Mouse (Mus musculus) hindbrain, postnatal 0 days (tissue): ENCODE data around the gene Mast4. TPM values are rescaled to one million over a fixed set of nuclear protein-coding genes. Genes with fewer than 3 reads are reported as not detected.
A peak's percentile ranks its signal among the peaks of the same experiment; 100 is the strongest.

Experiments
- ATAC-seq: fragments of 200-750 bp; cut with Nextera tagmentation; 2 replicates; pipeline ENCODE4 v1.8.0; 2017; ENCODE audit warnings: mild to moderate bottlenecking, moderate TSS enrichment, moderate library complexity
- DNase-seq: peaks from one replicate; pipeline ENCODE4 v3.0.0-alpha.2; 2015; ENCODE audit warnings: low spot score
- H3K27ac ChIP-seq: fragments of 300-500 bp; sonication (generic); 2 replicates; pipeline ENCODE4 v1.5.1; 2014; ENCODE audit warnings: mild to moderate bottlenecking
- H3K27me3 ChIP-seq: fragments of 300-500 bp; sonication (generic); 2 replicates; pipeline ENCODE4 v1.6.1; 2014; ENCODE audit warnings: low read length, mixed read lengths; ENCODE audit not compliant: insufficient read depth
- H3K36me3 ChIP-seq: fragments of 300-500 bp; sonication (generic); 2 replicates; pipeline ENCODE4 v1.6.1; 2014; ENCODE audit warnings: low read length, mixed read lengths; ENCODE audit not compliant: insufficient read depth
- H3K4me1 ChIP-seq: fragments of 300-500 bp; sonication (generic); 2 replicates; pipeline ENCODE4 v1.6.1; 2014; ENCODE audit warnings: antibody characterized with exemption, low read length, mixed read lengths; ENCODE audit not compliant: insufficient read depth
- H3K4me2 ChIP-seq: fragments of 300-500 bp; sonication (generic); 2 replicates; pipeline ENCODE4 v1.6.1; 2014; ENCODE audit warnings: low read depth, mild to moderate bottlenecking, low read length, moderate library complexity, mixed read lengths
- H3K4me3 ChIP-seq: fragments of 300-500 bp; sonication (generic); 2 replicates; pipeline ENCODE4 v1.5.1; 2014; ENCODE audit warnings: low read length
- H3K9ac ChIP-seq: fragments of 300-500 bp; sonication (generic); replicated peaks from 2 replicates; pipeline ENCODE4 v1.6.1; 2014; ENCODE audit warnings: mild to moderate bottlenecking, low read length, moderate library complexity, mixed read lengths
- H3K9me3 ChIP-seq: fragments of 300-500 bp; sonication (generic); 2 replicates; pipeline ENCODE4 v1.6.1; 2016; ENCODE audit warnings: low read length, mixed read lengths
- CTCF ChIP-seq: IDR thresholded peaks from 2 replicates; pipeline ENCODE4 v1.5.1; 2016; ENCODE audit warnings: antibody characterized with exemption, control low read depth, low read depth
- WGBS: fragments of 180-500 bp; shearing (Covaris S2); extraction: QIAGEN DNeasy Blood & Tissue Kit; methylation state at CpG from one replicate; pipeline ENCODE4 v1.1.7; 2014; 5-methylcytosine and 5-hydroxymethylcytosine counted together
- polyA plus RNA-seq: library from polyadenylated mRNA; unstranded; fragments of >200 nt; fragmentation: Nextera tagmentation; extraction: Ambion mirVana; gene quantifications from 2 replicates; pipeline ENCODE4 v1.2.1, GENCODE M21; 2015
- total RNA-seq: library from RNA; depleted of rRNA; stranded (reverse); fragments of >200 nt; gene quantifications from 2 replicates; pipeline ENCODE4 v1.2.3, GENCODE M21; 2014

The Mast4 gene
- total and polyA plus RNA-seq, 2 experiments from 2014 or later, result 23.5 to 31.7 TPM

- ATAC-seq (peak; percentile 91), DNase-seq (peak; percentile 82)
- Histone ChIP-seq H3K4me1 (peaks cover 6% of the 10 kb centered on the region; the same call in 1 of the 2 replicates), H3K27ac (no peak overlapping the region), H3K36me3 (no peaks in the 10 kb centered on the region), H3K9ac (0 out of 2 replicates have a peak overlapping the region, but pooled peaks have one; percentile 28), H3K27me3 (no peaks in the 10 kb centered on the region), H3K4me3 (no peak overlapping the region), H3K4me2 (peak overlapping the region; percentile 32), H3K9me3 (no peaks in the 10 kb centered on the region)
- WGBS, result 3% methylated on average over 7 of the region's 7 CpGs
- TF ChIP-seq CTCF, result peak; percentile 84
Observed at GRCm38 (mm10) chr13:103120669-103121131, 213.6 kb downstream of the Mast4 start.

GRCm38 (mm10) chr13:103119728-103120127 is 214.6 kb downstream of the Mast4 start:
- Histone ChIP-seq H3K27ac (no peak overlapping the region), H3K9me3 (no peaks in the 10 kb centered on the region), H3K36me3 (no peaks in the 10 kb centered on the region), H3K4me3 (no peak overlapping the region), H3K27me3 (no peaks in the 10 kb centered on the region), H3K9ac (no peak overlapping the region), H3K4me1 (peaks cover 6% of the 10 kb centered on the region; the same call in 1 of the 2 replicates), H3K4me2 (no peak overlapping the region)
- 81% methylated on average over 9 of the region's 9 CpGs for WGBS
- ATAC-seq, result no peak
- TF ChIP-seq CTCF, result no peak
- DNase-seq, result no peak

- Histone ChIP-seq H3K9ac (no peak overlapping the region), H3K27me3 (no peaks in the 10 kb centered on the region), H3K27ac (0 out of 2 replicates have a peak overlapping the region, but pooled peaks have one; percentile 41), H3K4me1 (no peaks in the 10 kb centered on the region), H3K4me3 (no peak overlapping the region), H3K36me3 (no peaks in the 10 kb centered on the region), H3K4me2 (no peak overlapping the region), H3K9me3 (no peaks in the 10 kb centered on the region)
- no peak for ATAC-seq
- DNase-seq, result no peak
- TF ChIP-seq CTCF, result no peak
- WGBS, result 82% methylated on average over 4 of the region's 4 CpGs
Observed at GRCm38 (mm10) chr13:103115116-103115515, 219.2 kb downstream of the Mast4 start.

GRCm38 (mm10) chr13:103114274-103114673 is 220.0 kb downstream of the Mast4 start:
- ATAC-seq (peak; percentile 93), DNase-seq (peak; percentile 92)
- H3K4me1 ChIP-seq, result no peaks in the 10 kb centered on the region
- TF ChIP-seq CTCF, result peak; percentile 46
- H3K9ac ChIP-seq, result no peak overlapping the region
- no peak overlapping the region for H3K4me3 ChIP-seq
- no peaks in the 10 kb centered on the region for H3K9me3 ChIP-seq
- no peaks in the 10 kb centered on the region for H3K27me3 ChIP-seq
- H3K36me3 ChIP-seq, result no peaks in the 10 kb centered on the region
- peak overlapping the region; percentile 41; the same call in 1 of the 2 replicates for H3K27ac ChIP-seq
- WGBS, result 20% methylated on average over 5 of the region's 5 CpGs
- no peak overlapping the region for H3K4me2 ChIP-seq

- Histone ChIP-seq H3K27ac (no peak overlapping the region), H3K4me3 (no peak overlapping the region), H3K9me3 (no peaks in the 10 kb centered on the region), H3K27me3 (no peaks in the 10 kb centered on the region), H3K4me1 (no peaks in the 10 kb centered on the region), H3K4me2 (peak overlapping the region; percentile 21; the same call in 1 of the 2 replicates), H3K36me3 (no peaks in the 10 kb centered on the region), H3K9ac (no peak overlapping the region)
- TF ChIP-seq CTCF, result peak; percentile 96
- ATAC-seq (peak; percentile 44), DNase-seq (peak; percentile 89)
- 20% methylated on average over 10 of the region's 10 CpGs for WGBS
Observed at GRCm38 (mm10) chr13:103109872-103110271, 224.4 kb downstream of the Mast4 start.

GRCm38 (mm10) chr13:103107362-103107761 is 226.9 kb downstream of the Mast4 start:
- ATAC-seq (no peak), DNase-seq (no peak)
- Histone ChIP-seq H3K4me1 (no peaks in the 10 kb centered on the region), H3K9ac (no peak overlapping the region), H3K27me3 (no peaks in the 10 kb centered on the region), H3K4me3 (no peak overlapping the region), H3K9me3 (no peaks in the 10 kb centered on the region), H3K4me2 (no peak overlapping the region), H3K36me3 (no peaks in the 10 kb centered on the region), H3K27ac (no peak overlapping the region)
- TF ChIP-seq CTCF, result no peak
- WGBS, result 88% methylated on average over 5 of the region's 5 CpGs

- no peaks in the 10 kb centered on the region for H3K4me1 ChIP-seq
- no peaks in the 10 kb centered on the region for H3K9me3 ChIP-seq
- DNase-seq, result no peak
- H3K27me3 ChIP-seq, result no peaks in the 10 kb centered on the region
- TF ChIP-seq CTCF, result no peak
- H3K9ac ChIP-seq, result no peak overlapping the region
- 69% methylated on average over 6 of the region's 6 CpGs for WGBS
- H3K27ac ChIP-seq, result no peak overlapping the region
- H3K4me2 ChIP-seq, result no peak overlapping the region
- 0 out of 2 replicates have a peak, but pooled peaks have one; percentile 53 for ATAC-seq
- H3K36me3 ChIP-seq, result no peaks in the 10 kb centered on the region
- H3K4me3 ChIP-seq, result no peak overlapping the region
Observed at GRCm38 (mm10) chr13:103102598-103102997, 231.7 kb downstream of the Mast4 start.
